Mouse (Mus musculus) skeletal muscle tissue, postnatal 0 days (tissue): Measurements from ENCODE around the gene Gpc1. TPM values are rescaled to one million over a fixed set of nuclear protein-coding genes. Genes with fewer than 3 reads are reported as not detected.
A peak's percentile ranks its signal among the peaks of the same experiment; 100 is the strongest.

Experiments used
- microRNA counts: library from miRNA; unstranded; fragments of <30 nt; microRNA quantifications from one replicate; lab custom pipeline; 2015
- microRNA-seq, 2 experiments: library from miRNA; unstranded; fragments of <30 nt; microRNA quantifications; one replicate each; pipeline ENCODE4; 2016
- polyA plus RNA-seq: library from polyadenylated mRNA; unstranded; fragments of >200 nt; fragmentation: Nextera tagmentation; extraction: Ambion mirVana; gene quantifications from 2 replicates; pipeline ENCODE4 v1.2.1, GENCODE M21; 2015

Gene Gpc1
- 97.0 and 104 TPM in 2 replicates for polyA plus RNA-seq

DNA sequence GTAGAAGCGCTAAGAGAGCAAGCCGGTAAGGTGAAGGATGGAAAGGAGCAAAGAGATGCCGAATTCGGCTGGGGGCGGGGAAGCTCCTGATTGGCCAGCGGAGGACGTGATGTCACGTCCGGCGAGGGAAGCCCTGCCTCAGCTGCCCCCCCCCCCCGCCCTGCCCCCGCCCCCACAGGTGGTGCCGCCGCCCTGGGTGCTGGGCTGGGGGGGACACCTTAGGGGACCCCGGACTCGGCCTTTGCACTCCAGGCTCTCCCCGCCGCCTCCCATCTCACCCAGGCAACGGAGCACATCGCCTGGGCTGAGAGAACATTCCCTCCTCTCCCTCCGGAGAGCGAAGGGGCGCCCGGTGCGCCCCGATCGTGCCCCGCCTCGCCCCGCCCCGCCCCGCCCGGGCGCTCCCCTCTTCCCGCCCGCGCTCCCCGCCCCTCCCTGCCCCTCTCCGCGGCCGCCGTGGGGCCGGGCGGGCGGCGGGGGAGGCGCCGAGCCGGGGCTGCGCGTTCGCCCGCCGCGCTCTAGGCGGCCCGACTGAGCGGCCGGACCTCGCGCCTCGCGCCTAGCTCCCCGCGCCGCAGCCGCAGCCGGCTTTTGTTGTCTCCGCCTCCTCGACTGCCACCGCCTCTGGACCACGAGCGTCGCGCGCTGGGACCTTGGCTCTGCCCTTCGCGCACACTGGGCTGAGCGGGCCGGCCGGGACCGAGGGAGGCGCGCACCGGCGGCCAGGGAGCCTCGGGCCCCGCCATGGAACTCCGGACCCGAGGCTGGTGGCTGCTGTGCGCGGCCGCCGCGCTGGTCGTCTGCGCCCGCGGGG, at the start of gene Gpc1:
TSS of gene Gpc1 (plus strand) at position 458 of the 814 bp plus-strand sequence.

DNA sequence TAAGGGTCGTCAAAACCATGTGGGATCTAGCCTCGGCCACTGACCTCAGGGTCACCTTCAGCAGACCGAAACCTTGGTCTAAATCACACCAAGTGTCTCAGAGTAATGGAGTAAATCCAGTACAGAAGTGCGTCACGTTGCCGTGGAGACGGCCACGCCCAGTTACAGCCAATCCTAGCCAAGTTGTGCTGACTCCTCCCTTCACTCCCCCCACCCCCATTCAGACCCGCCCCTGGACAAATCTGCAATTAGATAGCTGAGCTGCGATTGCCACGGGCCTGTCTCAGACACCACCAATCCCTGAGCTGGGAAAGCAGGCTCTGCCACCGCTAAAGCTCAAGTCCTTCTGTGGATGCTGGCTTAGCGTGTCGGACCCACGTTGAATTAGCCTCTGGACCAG, 71.3 kb downstream of the Gpc1 start, which contains the start of gene Ankmy1:
TSS of gene Ankmy1 (minus strand) at position 121 of the 400 bp plus-strand sequence.

DNA sequence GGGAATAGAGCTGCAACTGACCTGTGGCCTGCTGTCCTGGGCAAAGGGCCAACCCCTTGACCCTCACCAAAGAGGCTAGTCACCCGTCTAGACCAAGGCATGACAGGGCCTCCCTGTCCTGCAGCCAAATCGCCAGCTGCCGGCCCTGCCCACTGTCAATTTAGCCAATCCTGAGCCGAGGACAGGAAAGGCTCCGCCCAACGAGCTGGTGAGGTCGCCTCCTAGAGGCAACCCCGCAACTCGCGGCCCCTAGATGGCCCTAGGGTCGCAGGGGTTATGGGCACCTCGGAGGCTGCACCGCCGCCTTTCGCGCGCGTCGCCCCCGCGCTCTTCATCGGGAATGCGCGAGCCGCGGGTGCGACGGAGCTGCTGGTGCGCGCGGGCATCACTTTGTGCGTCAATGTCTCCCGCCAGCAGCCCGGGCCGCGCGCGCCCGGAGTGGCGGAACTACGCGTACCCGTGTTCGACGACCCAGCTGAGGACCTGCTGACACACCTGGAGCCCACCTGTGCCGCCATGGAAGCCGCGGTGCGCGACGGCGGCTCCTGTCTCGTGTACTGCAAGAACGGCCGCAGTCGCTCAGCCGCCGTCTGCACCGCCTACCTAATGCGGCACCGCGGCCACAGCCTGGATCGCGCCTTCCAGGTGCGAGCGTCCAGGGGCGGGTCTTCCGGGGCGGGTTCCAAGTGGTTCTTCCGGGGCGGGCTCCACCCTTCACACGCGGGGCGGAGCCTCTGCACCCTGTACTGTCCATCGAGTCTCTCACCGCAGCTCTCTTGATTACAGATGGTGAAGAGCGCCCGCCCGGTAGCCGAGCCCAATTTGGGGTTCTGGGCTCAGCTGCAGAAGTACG, 75.6 kb downstream of the Gpc1 start, which contains the start of gene Dusp28:
TSS of gene Dusp28 (plus strand) at position 203 of the 853 bp plus-strand sequence.

MicroRNAs within 50 kb of the gene (microRNA counts, 519-probe panel; counts per million panel counts)
- 4,865 counts per million, percentile 86 among the panel's probes with 10 or more counts for microRNA mmu-miR-149 (lab: Ali Mortazavi, UCI)

Small RNA genes within 50 kb of the gene (microRNA-seq; reads per million reads assigned to microRNA genes)
- gene Mir149: 4,501 to 6,187 reads per million in 2 experiments

Other genes starting within 250 kb of the Gpc1 start
- not detected in 2 replicates for gene Olfr1412, start 245.9 kb upstream of the Gpc1 start, polyA plus RNA-seq
- not detected in 2 replicates for gene Olfr1411, start 237.2 kb upstream of the Gpc1 start, polyA plus RNA-seq
- gene Olfr1410, start 225.9 kb upstream of the Gpc1 start, polyA plus RNA-seq: not detected in 2 replicates
- not detected in 2 replicates for gene Olfr12, start 213.9 kb upstream of the Gpc1 start, polyA plus RNA-seq
- 411 and 456 TPM in 2 replicates for gene Cops9, start 189.7 kb upstream of the Gpc1 start, polyA plus RNA-seq
- gene Otos, start 182.8 kb upstream of the Gpc1 start, polyA plus RNA-seq: 0.33 and 0.59 TPM in 2 replicates
- 1.0 and 1.1 TPM in 2 replicates for gene Ankmy1, start 71.3 kb downstream of the Gpc1 start, polyA plus RNA-seq
- 32.9 and 33.9 TPM in 2 replicates for gene Dusp28, start 75.3 kb downstream of the Gpc1 start, polyA plus RNA-seq
- gene Rnpepl1, start 79.1 kb downstream of the Gpc1 start, polyA plus RNA-seq: 34.0 and 35.5 TPM in 2 replicates
- gene Capn10, start 102.7 kb downstream of the Gpc1 start, polyA plus RNA-seq: 9.1 and 10.5 TPM in 2 replicates
- gene Gpr35, start 119.2 kb downstream of the Gpc1 start, polyA plus RNA-seq: 0.05 and 0.12 TPM in 2 replicates
- gene Aqp12, start 174.7 kb downstream of the Gpc1 start, polyA plus RNA-seq: not detected in 2 replicates